Mouse (Mus musculus) urinary bladder, adult 18-20 months (tissue): ENCODE results near the gene Rims1.

Experiments used
- DNase-seq, 2 experiments: peaks; one replicate each; pipeline ENCODE4 v3.0.0; 2022; ENCODE audit warnings: low spot score in 2 of 2, mixed read lengths in 2 of 2

The Rims1 gene

GRCm38 (mm10) chr1:22695046-22695445 lies 110.7 kb downstream of the Rims1 start:
- DNase-seq = no peak

GRCm38 (mm10) chr1:22694514-22694913 lies 111.3 kb downstream of the Rims1 start:
- DNase-seq = no peak

- no peak for DNase-seq
Measured at GRCm38 (mm10) chr1:22683455-22683854, 122.3 kb downstream of the Rims1 start.

GRCm38 (mm10) chr1:22664196-22664595 lies 141.6 kb downstream of the Rims1 start:
- DNase-seq = no peak

- no peak for DNase-seq
Measured at GRCm38 (mm10) chr1:22661825-22662224, 144.0 kb downstream of the Rims1 start.

GRCm38 (mm10) chr1:22655983-22656382 lies 149.8 kb downstream of the Rims1 start:
- no peak for DNase-seq

GRCm38 (mm10) chr1:22654903-22655302 lies 150.9 kb downstream of the Rims1 start:
- DNase-seq = no peak

GRCm38 (mm10) chr1:22650588-22650987 lies 155.2 kb downstream of the Rims1 start:
- no peak for DNase-seq

- DNase-seq = no peak
Measured at GRCm38 (mm10) chr1:22649432-22649831, 156.4 kb downstream of the Rims1 start.

- DNase-seq = no peak
Measured at GRCm38 (mm10) chr1:22645257-22645656, 160.5 kb downstream of the Rims1 start.

- DNase-seq = no peak
Measured at GRCm38 (mm10) chr1:22640568-22640967, 165.2 kb downstream of the Rims1 start.

- DNase-seq = no peak
Measured at GRCm38 (mm10) chr1:22639702-22640101, 166.1 kb downstream of the Rims1 start.

- DNase-seq = no peak
Measured at GRCm38 (mm10) chr1:22633871-22634270, 171.9 kb downstream of the Rims1 start.

- no peak for DNase-seq
Measured at GRCm38 (mm10) chr1:22632551-22632950, 173.2 kb downstream of the Rims1 start.

- no peak for DNase-seq
Measured at GRCm38 (mm10) chr1:22631991-22632390, 173.8 kb downstream of the Rims1 start.

- DNase-seq = no peak
Measured at GRCm38 (mm10) chr1:22629011-22629410, 176.8 kb downstream of the Rims1 start.

GRCm38 (mm10) chr1:22627013-22627412 lies 178.8 kb downstream of the Rims1 start:
- DNase-seq = no peak

GRCm38 (mm10) chr1:22626295-22626694 lies 179.5 kb downstream of the Rims1 start:
- DNase-seq = no peak

GRCm38 (mm10) chr1:22620827-22621226 lies 185.0 kb downstream of the Rims1 start:
- no peak for DNase-seq

- no peak for DNase-seq
Measured at GRCm38 (mm10) chr1:22615601-22616000, 190.2 kb downstream of the Rims1 start.

GRCm38 (mm10) chr1:22613609-22614008 lies 192.2 kb downstream of the Rims1 start:
- no peak for DNase-seq

GRCm38 (mm10) chr1:22604329-22605044 lies 201.3 kb downstream of the Rims1 start:
- no peak for DNase-seq

- no peak for DNase-seq
Measured at GRCm38 (mm10) chr1:22596197-22596596, 209.6 kb downstream of the Rims1 start.

GRCm38 (mm10) chr1:22594841-22595240 lies 211.0 kb downstream of the Rims1 start:
- no peak for DNase-seq
